16 mouse cellular contexts compared by ENCODE assay signal in the genomic region with DNA sequence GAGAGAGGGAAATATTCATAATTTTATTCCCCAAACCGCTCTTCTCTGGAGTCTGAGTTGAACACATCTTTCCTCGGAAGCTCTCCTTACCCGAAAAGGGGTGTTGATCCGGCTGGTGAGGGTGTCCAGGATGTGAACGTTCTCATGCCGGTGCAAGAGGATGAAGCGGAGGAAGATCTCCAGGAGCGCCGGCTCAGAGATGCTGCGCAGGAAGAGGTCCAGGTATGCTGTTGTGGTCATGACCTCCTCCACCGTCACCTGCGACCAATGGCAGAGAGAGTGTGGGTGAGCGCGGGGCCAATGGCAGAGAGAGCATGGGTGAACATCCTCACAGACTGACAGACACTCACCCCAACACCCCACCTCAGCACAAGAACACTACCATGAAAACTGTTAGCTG.
"Had no signal": no experiment of that assay in that cellular context is flagged by ENCODE, and none has a peak within 500 bp of the region (broad histone marks: within the 10 kb centered on the region; RNA-seq: fewer than 3 reads in every experiment).

No protein-coding gene starts in this region.

- H3K36me3 ChIP-seq: neural tube, embryonic 13.5 days; neural tube, embryonic 15.5 days; stomach, embryonic 15.5 days had no signal

- H3K27me3 ChIP-seq: neural tube, embryonic 13.5 days; neural tube, embryonic 15.5 days; stomach, embryonic 15.5 days had no signal

- H3K27ac ChIP-seq: neural tube, embryonic 13.5 days; neural tube, embryonic 15.5 days; stomach, embryonic 15.5 days; stomach, postnatal 0 days had no signal

- H3K4me3 ChIP-seq: neural tube, embryonic 13.5 days; neural tube, embryonic 15.5 days; stomach, embryonic 15.5 days had no signal

- DNase-seq: retina, postnatal 1 day; right cerebral cortex, adult 18-20 months; right cerebral cortex, postnatal 14 days; right cerebral cortex, postnatal 25 days; right cerebral cortex, postnatal 4 days; spleen, adult 18-20 months; thymus, adult 18-20 months; thymus, adult 2 months; thymus, postnatal 14 days; thymus, postnatal 25 days; thymus, postnatal 36 days; thymus, postnatal 4 days had no signal

- H3K9me3 ChIP-seq: neural tube, embryonic 13.5 days; neural tube, embryonic 15.5 days; stomach, embryonic 15.5 days had no signal

- H3K4me1 ChIP-seq: neural tube, embryonic 13.5 days; neural tube, embryonic 15.5 days; stomach, embryonic 15.5 days had no signal
